Mouse (Mus musculus) intestine, postnatal 0 days (tissue): ENCODE results near the gene Myo5a. TPM values are rescaled to one million over a fixed set of nuclear protein-coding genes. Genes with fewer than 3 reads are reported as not detected.

ENCODE experiments used
- ATAC-seq: fragments of 200-750 bp; cut with Nextera tagmentation; 2 replicates; pipeline ENCODE4 v1.8.0; 2017; ENCODE audit warnings: mild to moderate bottlenecking, moderate TSS enrichment, moderate library complexity
- H3K27ac ChIP-seq: fragments of 300-500 bp; sonication (generic); 2 replicates; pipeline ENCODE4 v1.5.1; 2014; ENCODE audit warnings: mild to moderate bottlenecking, low read depth, low read length, moderate library complexity
- H3K27me3 ChIP-seq: fragments of 300-500 bp; sonication (generic); replicated peaks from 2 replicates; pipeline ENCODE4 v1.6.1; 2014; ENCODE audit warnings: low read length, mixed read lengths; ENCODE audit not compliant: control insufficient read depth, insufficient read depth
- H3K36me3 ChIP-seq: fragments of 300-500 bp; sonication (generic); 2 replicates; pipeline ENCODE4 v1.6.1; 2014; ENCODE audit warnings: mild to moderate bottlenecking, moderate library complexity; ENCODE audit not compliant: control insufficient read depth, insufficient read depth
- H3K4me1 ChIP-seq: fragments of 300-500 bp; sonication (generic); replicated peaks from 2 replicates; pipeline ENCODE4 v1.6.1; 2014; ENCODE audit warnings: antibody characterized with exemption, low read length, mixed read lengths; ENCODE audit not compliant: control insufficient read depth, insufficient read depth
- H3K4me2 ChIP-seq: fragments of 300-500 bp; sonication (generic); replicated peaks from 2 replicates; pipeline ENCODE4 v1.6.1; 2014; ENCODE audit warnings: low read depth, mild to moderate bottlenecking, moderate library complexity
- H3K4me3 ChIP-seq: fragments of 300-500 bp; sonication (generic); 2 replicates; pipeline ENCODE4 v1.5.1; 2014; ENCODE audit warnings: low read depth, low read length
- H3K9ac ChIP-seq: fragments of 300-500 bp; sonication (generic); 2 replicates; pipeline ENCODE4 v1.6.1; 2014; ENCODE audit warnings: mild to moderate bottlenecking, low read depth, low read length
- H3K9me3 ChIP-seq: fragments of 300-500 bp; sonication (generic); 2 replicates; pipeline ENCODE4 v1.6.1; 2016; ENCODE audit warnings: mixed run types; ENCODE audit not compliant: control insufficient read depth
- CTCF ChIP-seq: sonication (generic); IDR thresholded peaks from 2 replicates; pipeline ENCODE4 v1.5.1; 2016; ENCODE audit warnings: low read depth, mild to moderate bottlenecking, control low read depth, antibody characterized with exemption, moderate library complexity
- WGBS: fragments of 180-500 bp; shearing (Covaris S2); extraction: QIAGEN DNeasy Blood & Tissue Kit; methylation state at CpG from one replicate; pipeline ENCODE4 v1.1.7; 2014; 5-methylcytosine and 5-hydroxymethylcytosine counted together
- polyA plus RNA-seq: library from polyadenylated mRNA; unstranded; fragments of >200 nt; fragmentation: Nextera tagmentation; extraction: Ambion mirVana; gene quantifications from 2 replicates; pipeline ENCODE4 v1.2.1, GENCODE M21; 2015

Gene Myo5a
- polyA plus RNA-seq, 1 experiment from 2014 or later, result 3.1 TPM

- Histone ChIP-seq H3K9ac (no peak overlapping the region), H3K9me3 (no peaks in the 10 kb centered on the region), H3K4me1 (0 out of 2 replicates have a peak, but pooled peaks cover 6% of the 10 kb centered on the region), H3K36me3 (0 out of 2 replicates have a peak, but pooled peaks cover 4% of the 10 kb centered on the region), H3K27me3 (no peaks in the 10 kb centered on the region), H3K4me2 (no peak overlapping the region), H3K4me3 (no peak overlapping the region), H3K27ac (no peak overlapping the region)
- peak; percentile 71 for TF ChIP-seq CTCF
- 55% methylated on average over 7 of the region's 7 CpGs for whole genome bisulfite sequencing
- ATAC-seq, result no peak
Measured at GRCm38 (mm10) chr9:75033141-75033540, 37.7 kb upstream of the Myo5a start.

DNA sequence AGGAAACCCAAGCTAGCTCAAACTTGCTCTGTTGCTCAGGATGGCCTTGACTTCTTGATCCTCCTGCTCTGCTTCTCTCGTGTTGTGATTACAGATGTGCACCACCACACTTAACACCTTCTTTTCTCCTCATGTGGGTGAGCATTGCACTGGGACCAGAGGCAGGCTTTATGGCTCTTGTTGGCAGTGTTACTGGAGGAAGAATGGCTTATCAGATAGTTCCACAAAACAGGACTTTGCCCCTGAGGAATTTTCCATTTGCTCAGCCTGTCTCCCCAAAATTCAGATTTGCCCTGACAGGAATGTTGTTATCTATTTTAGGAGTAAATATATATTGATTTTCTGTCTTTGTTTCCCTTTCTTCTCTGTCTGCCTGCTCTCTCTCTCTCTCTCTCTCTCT lies 36.1 kb upstream of the Myo5a start:
- no peak overlapping the region for H3K4me2 ChIP-seq
- H3K9me3 ChIP-seq, result no peaks in the 10 kb centered on the region
- 0 out of 2 replicates have a peak, but pooled peaks cover 6% of the 10 kb centered on the region for H3K4me1 ChIP-seq
- H3K9ac ChIP-seq, result no peak overlapping the region
- no peaks in the 10 kb centered on the region for H3K27me3 ChIP-seq
- no peak overlapping the region for H3K27ac ChIP-seq
- H3K36me3 ChIP-seq, result 0 out of 2 replicates have a peak, but pooled peaks cover 4% of the 10 kb centered on the region
- WGBS, result 16% methylated on average over 1 of the region's 1 CpGs
- no peak for ATAC-seq
- H3K4me3 ChIP-seq, result no peak overlapping the region
- no peak for TF ChIP-seq CTCF

- no peaks in the 10 kb centered on the region for H3K27me3 ChIP-seq
- H3K4me2 ChIP-seq, result no peak overlapping the region
- no peak for ATAC-seq
- H3K4me3 ChIP-seq, result no peak overlapping the region
- H3K27ac ChIP-seq, result no peak overlapping the region
- no peaks in the 10 kb centered on the region for H3K9me3 ChIP-seq
- WGBS, result 64% methylated on average over 4 of the region's 4 CpGs
- H3K36me3 ChIP-seq, result 0 out of 2 replicates have a peak, but pooled peaks cover 4% of the 10 kb centered on the region
- no peak for TF ChIP-seq CTCF
- 0 out of 2 replicates have a peak, but pooled peaks cover 6% of the 10 kb centered on the region for H3K4me1 ChIP-seq
- no peak overlapping the region for H3K9ac ChIP-seq
Measured at GRCm38 (mm10) chr9:75035944-75036343, 34.9 kb upstream of the Myo5a start.

DNA sequence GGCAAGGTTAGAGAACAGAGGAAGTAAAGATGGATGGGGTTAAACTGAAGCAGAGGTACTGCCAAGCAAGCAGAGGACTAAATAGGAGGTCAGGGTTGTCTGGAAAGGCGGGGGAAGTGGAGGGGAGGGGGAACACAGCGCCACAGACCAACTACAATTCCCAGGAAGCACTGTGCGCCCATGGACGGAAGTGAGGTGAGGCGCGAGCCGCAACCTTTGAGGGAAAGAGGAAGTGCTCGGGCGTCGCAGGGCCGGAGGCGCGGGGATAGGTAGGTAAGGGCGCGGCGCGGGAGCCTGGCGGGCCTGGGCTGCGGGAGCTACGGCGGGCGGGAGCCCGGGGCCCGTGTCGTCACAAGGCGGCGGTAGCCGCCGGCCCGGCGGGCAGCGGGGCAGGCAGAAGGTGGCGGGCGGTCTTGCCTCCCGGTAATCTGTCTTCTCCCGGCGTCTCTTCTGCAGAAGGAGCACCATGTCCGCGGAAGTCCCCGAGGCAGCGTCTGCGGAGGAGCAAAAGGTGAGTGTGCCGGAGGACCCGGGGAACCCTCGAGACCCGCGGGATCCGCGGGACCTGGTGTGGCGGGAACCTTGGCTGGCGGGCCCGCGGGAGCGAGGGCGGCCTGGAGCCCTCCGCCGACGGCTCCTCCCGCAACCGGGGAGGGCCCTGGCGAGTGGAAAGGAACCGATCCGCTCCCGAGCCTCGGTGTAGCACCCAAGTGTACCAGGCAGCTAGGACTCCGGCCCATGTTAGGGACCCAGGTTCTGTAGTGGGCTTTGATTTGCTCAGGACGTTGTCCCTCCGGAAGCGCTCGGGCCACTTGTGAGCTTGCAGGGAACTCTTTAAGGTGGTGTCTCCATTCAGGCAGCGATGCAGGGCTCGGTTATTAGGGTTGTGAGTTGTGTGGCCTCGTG lies 33.1 kb upstream of the Myo5a start, which contains the start of gene Arpp19:
Arpp19 (plus strand) TSS at position 164 of the 906 bp plus-strand sequence.
- no peaks in the 10 kb centered on the region for H3K9me3 ChIP-seq
- TF ChIP-seq CTCF, result no peak
- under 1% methylated on average over 69 of the region's 73 CpGs for WGBS

GRCm38 (mm10) chr9:75038357-75038688 lies 32.5 kb upstream of the Myo5a start:
- Histone ChIP-seq H3K36me3 (no peaks in the 10 kb centered on the region), H3K27ac (peak overlapping the region; percentile 87; the same call in 1 of the 2 replicates), H3K27me3 (no peaks in the 10 kb centered on the region), H3K4me3 (peak overlapping the region; percentile 92), H3K4me2 (peak overlapping the region; percentile 67), H3K9ac (peak overlapping the region; percentile 94), H3K9me3 (no peaks in the 10 kb centered on the region), H3K4me1 (0 out of 2 replicates have a peak, but pooled peaks cover 6% of the 10 kb centered on the region)
- 0% methylated on average over 10 of the region's 10 CpGs for WGBS
- ATAC-seq, result no peak
- no peak for TF ChIP-seq CTCF

More for the DNA sequence above, 33.1 kb upstream of the Myo5a start, which contains the start of gene Arpp19:
- 0 out of 2 replicates have a peak, but pooled peaks cover 6% of the 10 kb centered on the region for H3K4me1 ChIP-seq
- peak within 1 kb of the TSS; percentile 67 for H3K4me2 ChIP-seq
- H3K27ac ChIP-seq, result peak within 1 kb of the TSS; percentile 87
- peak; percentile 89 for ATAC-seq
- no peaks in the 10 kb centered on the region for H3K36me3 ChIP-seq
- peak within 1 kb of the TSS; percentile 94 for H3K9ac ChIP-seq
- H3K27me3 ChIP-seq, result no peaks in the 10 kb centered on the region
- peak within 1 kb of the TSS; percentile 92 for H3K4me3 ChIP-seq

- 49% methylated on average over 2 of the region's 2 CpGs for WGBS
Measured at GRCm38 (mm10) chr9:75040566-75040965, 30.2 kb upstream of the Myo5a start.

More at GRCm38 (mm10) chr9:75040566-75040965, 30.2 kb upstream of the Myo5a start:
- Histone ChIP-seq H3K4me2 (no peak overlapping the region; the same call in 1 of the 2 replicates), H3K4me3 (no peak overlapping the region), H3K4me1 (no peaks in the 10 kb centered on the region), H3K27me3 (no peaks in the 10 kb centered on the region), H3K36me3 (peaks cover 6% of the 10 kb centered on the region; the same call in 1 of the 2 replicates), H3K9ac (no peak overlapping the region), H3K27ac (no peak overlapping the region), H3K9me3 (no peaks in the 10 kb centered on the region)
- TF ChIP-seq CTCF, result no peak
- ATAC-seq, result no peak
